Mouse (Mus musculus): ENCODE results near the gene Calr.

- TF ChIP-seq CTCF (IDR thresholded peaks at IDR 0.05; ENCODE audit: control insufficient read depth, insufficient read depth, low read length) (no peak), POLR2A (IDR thresholded peaks at IDR 0.05; ENCODE audit: borderline replicate concordance, control insufficient read depth, low read depth, low read length) (no peak)
Measured at GRCm38 (mm10) chr8:84797971-84798370, 48.8 kb downstream of the Calr start.

All from bone marrow, adult 2 months (tissue).